Mouse (Mus musculus): ENCODE measurements around the gene Nup98.

DNA sequence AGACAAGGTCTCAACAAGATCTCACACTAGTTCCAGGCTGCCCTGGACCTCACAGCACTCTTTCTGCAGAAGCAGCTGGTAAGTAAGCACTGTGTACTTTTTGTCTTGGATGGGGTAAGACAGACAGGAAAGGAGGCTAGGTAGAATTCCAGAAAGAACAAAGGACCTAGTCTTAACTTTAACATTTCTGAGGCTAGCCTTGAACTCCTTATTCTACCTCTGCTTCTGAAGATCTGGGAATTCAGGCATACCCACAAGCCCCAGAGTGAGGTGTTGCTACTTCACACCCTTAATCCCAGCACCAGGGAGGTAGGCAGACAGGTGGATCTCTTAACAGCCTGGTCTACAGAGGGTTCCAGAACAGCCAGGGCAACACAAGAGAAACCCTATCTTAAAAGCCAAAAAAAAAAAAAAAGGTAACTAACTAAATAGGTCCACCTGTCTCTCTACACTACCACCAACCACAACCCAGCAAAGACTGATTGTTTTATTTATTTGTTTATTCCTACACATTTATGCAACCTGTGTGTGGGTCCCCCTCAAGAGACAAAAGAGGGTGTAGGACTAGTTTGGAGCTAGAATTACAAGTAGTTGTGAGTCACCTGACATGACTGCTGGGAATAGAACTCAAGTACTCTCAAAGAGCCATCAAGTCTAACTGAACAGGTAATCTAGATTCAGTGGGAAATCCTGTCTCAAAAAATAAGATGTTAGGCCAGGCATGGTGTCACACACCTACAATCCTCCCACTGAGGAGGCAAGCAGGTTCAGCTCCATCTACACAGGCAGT is 8.8 kb downstream of the Nup98 start:
- TF ChIP-seq POLR2A (IDR thresholded peaks at IDR 0.05; ENCODE audit: borderline replicate concordance, extremely low read depth, insufficient read depth, insufficient read length, poor library complexity, severe bottlenecking) (no peak), CTCF (IDR thresholded peaks at IDR 0.05; ENCODE audit: borderline replicate concordance, extremely low read depth, insufficient read depth, insufficient read length) (no peak)

All from brain, embryonic 14.5 days (tissue).